21 mouse cellular contexts compared by ENCODE assay signal in genomic region chr6:16943513-16943912, GRCm38 (mm10). TPM values are rescaled to one million over a fixed set of nuclear protein-coding genes. Genes with fewer than 3 reads are reported as not detected.
DNase-seq lines count a peak whose midpoint lies in the region; ATAC-seq and TF ChIP-seq lines count a peak whose summit lies in the region.
"Had no signal": no experiment of that assay in that cellular context is flagged by ENCODE, and none has a peak within 500 bp of the region (broad histone marks: within the 10 kb centered on the region; RNA-seq: fewer than 3 reads in every experiment).

No protein-coding gene starts in this region.

- no peaks in the 10 kb centered on the region for H3K4me1 ChIP-seq in midbrain, postnatal 0 days (ENCODE audit: insufficient read depth, low read length)
- H3K4me1 ChIP-seq: heart, embryonic 10.5 days had no signal

- no peaks in the 10 kb centered on the region for H3K27me3 ChIP-seq in midbrain, postnatal 0 days (ENCODE audit: insufficient read depth, low read length)
- H3K27me3 ChIP-seq: forebrain, embryonic 13.5 days had no signal

- 83% methylated on average over 3 of the region's 3 CpGs for whole genome bisulfite sequencing in midbrain, postnatal 0 days

- H3K4me2 ChIP-seq in midbrain, postnatal 0 days (ENCODE audit: low read depth, low read length, poor library complexity, severe bottlenecking): no peak overlapping the region
- H3K4me2 ChIP-seq: forebrain, embryonic 13.5 days; hindbrain, embryonic 14.5 days had no signal

- H3K9me3 ChIP-seq in midbrain, postnatal 0 days (ENCODE audit: low read length): no peaks in the 10 kb centered on the region
- H3K9me3 ChIP-seq: forebrain, embryonic 13.5 days; heart, embryonic 10.5 days had no signal

- H3K4me3 ChIP-seq in midbrain, postnatal 0 days (ENCODE audit: low read depth, low read length): no peak overlapping the region
- H3K4me3 ChIP-seq: forebrain, embryonic 13.5 days; heart, embryonic 10.5 days had no signal

- H3K27ac ChIP-seq in midbrain, postnatal 0 days (ENCODE audit: low read depth, low read length): no peak overlapping the region
- H3K27ac ChIP-seq: forebrain, embryonic 13.5 days; heart, embryonic 10.5 days; hindbrain, embryonic 14.5 days had no signal

- ATAC-seq in common myeloid progenitor, adult 5-6 weeks (replicated peaks; ENCODE audit: low read depth, poor library complexity, severe bottlenecking): peak; percentile 80
- peak; percentile 88 for ATAC-seq in megakaryocyte progenitor cell, adult 5-6 weeks (replicated peaks; ENCODE audit: poor library complexity)
- ATAC-seq in midbrain, postnatal 0 days (ENCODE audit: low FRiP score): no peak
- ATAC-seq: activated CD4-positive, CD25-positive, alpha-beta regulatory T cell, adult 4 months; forebrain, embryonic 13.5 days; forebrain, postnatal 0 days; Patski had no signal

- no peak for TF ChIP-seq CTCF in midbrain, postnatal 0 days (IDR thresholded peaks at IDR 0.05)

- no peak overlapping the region for H3K9ac ChIP-seq in midbrain, postnatal 0 days (replicated peaks; ENCODE audit: low read length, poor library complexity, severe bottlenecking)
- H3K9ac ChIP-seq: forebrain, embryonic 13.5 days; forebrain, postnatal 0 days; hindbrain, embryonic 14.5 days had no signal

- no peaks in the 10 kb centered on the region for H3K36me3 ChIP-seq in midbrain, postnatal 0 days (ENCODE audit: insufficient read depth, low read length)
- H3K36me3 ChIP-seq: heart, embryonic 10.5 days had no signal

- peak; percentile 10 to 21 for DNase-seq in spleen, postnatal 36 days (ENCODE audit: low spot score in 2 of 2)
- DNase-seq in spleen, postnatal 4 days (ENCODE audit: low spot score in 2 of 2): no peak
- no peak for DNase-seq in thymus, postnatal 14 days
- no peak for DNase-seq in midbrain, postnatal 0 days (ENCODE audit: low spot score)
- DNase-seq: adrenal gland, postnatal 14 days; cerebellum, adult 11-12 months; cerebellum, adult 9-10 months; cerebellum, postnatal 25 days; forebrain, postnatal 0 days; gastrocnemius, postnatal 25 days; heart, postnatal 10 days; heart, postnatal 4 days had no signal

RNA-seq across cellular contexts. Expression of gene Tfec, which starts 45.3 kb away (rescaled TPM):
- total RNA-seq in common myeloid progenitor, adult 5-6 weeks (2017): 10.1 and 22.9 TPM in 2 replicates
- 117 and 135 TPM in 2 replicates for total RNA-seq in megakaryocyte progenitor cell, adult 5-6 weeks (2015)
- total RNA-seq in megakaryocyte progenitor cell, adult 5-6 weeks (2017): 107 and 121 TPM in 2 replicates
- 0.82 and 1.6 TPM in 2 replicates for total RNA-seq in midbrain, postnatal 0 days (2014; rRNA removed)
- polyA plus RNA-seq in midbrain, postnatal 0 days (2015; fragmentation: Nextera tagmentation; extraction: Ambion mirVana): 0.13 and 0.38 TPM in 2 replicates
- total RNA-seq: gastrocnemius, adult 18-20 months had no signal
- polyA plus RNA-seq: activated CD4-positive, CD25-positive, alpha-beta regulatory T cell, adult 4 months; C2C12; Patski had no signal

Comparison
In these comparisons a context has a peak if more than half of its experiments do, and no peak if none do; other contexts are left out.
1. DNase-seq: peak in spleen, postnatal 36 days (2 of 2); none in spleen, postnatal 4 days (0 of 2), thymus, postnatal 14 days (single experiment) and midbrain, postnatal 0 days (single experiment).